Comparison of ENCODE assay signal across 8 mouse cellular contexts in the genomic region with DNA sequence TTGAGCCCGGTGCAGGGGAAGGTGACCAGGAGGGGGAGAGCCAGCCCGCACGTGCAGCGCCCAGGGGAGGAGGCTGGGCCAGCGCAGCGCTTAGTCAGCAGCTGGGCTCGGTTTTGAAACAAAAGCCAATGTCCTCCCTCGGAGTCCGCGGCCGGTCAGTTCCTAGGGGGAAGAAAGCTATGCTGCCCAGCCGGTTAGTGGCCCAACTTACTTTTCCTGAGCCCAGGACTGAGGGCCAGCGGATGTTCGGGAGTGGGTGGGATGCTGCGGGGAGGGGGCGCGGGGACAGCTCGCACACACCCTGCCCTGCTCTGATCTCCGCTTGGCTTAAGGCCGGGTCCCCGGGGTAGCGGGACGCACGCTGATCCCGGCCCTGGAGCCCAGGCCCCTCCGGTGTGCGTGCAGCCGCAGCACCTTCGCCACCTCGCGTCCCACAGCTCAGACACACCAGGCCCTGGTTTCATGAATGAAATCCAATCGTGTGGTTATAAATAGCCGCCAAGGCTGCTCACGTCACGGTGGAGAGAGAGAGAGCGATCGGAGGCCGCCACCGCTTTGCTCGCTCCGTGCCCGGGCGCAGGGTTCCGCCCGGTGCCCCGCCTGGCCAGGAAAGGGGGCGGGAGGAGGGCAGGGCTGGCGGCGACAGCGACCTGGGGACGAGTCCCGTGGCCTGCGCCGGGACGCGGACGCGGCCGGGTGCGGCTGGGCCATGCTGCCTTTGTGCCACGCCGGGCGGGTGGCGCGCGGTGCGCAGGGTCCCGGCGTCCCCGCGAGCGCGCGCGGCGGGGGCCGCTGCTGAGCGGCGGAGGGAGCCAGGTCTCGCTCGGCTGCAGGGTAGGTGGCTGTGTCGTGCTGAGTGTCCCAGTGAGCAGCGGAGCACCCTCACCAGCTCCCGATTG. TPM values are rescaled to one million over a fixed set of nuclear protein-coding genes. Genes with fewer than 3 reads are reported as not detected.
A peak's percentile ranks its signal among the peaks of the same experiment; 100 is the strongest.
DNase-seq lines count a peak whose midpoint lies in the region; ATAC-seq and TF ChIP-seq lines count a peak whose summit lies in the region.

A gene (minus strand): TSS at position 557 of the 899 bp plus-strand sequence.

- WGBS in embryonic facial prominence, embryonic 10.5 days: under 1% methylated on average over 84 of the region's 84 CpGs
- under 1% methylated on average over 83 of the region's 84 CpGs for WGBS in kidney, adult 2 months
- 0% methylated on average over 78 of the region's 84 CpGs for WGBS in limb, embryonic 11.5 days
- WGBS in midbrain, embryonic 12.5 days: under 1% methylated on average over 71 of the region's 84 CpGs

- H3K9me3 ChIP-seq in embryonic facial prominence, embryonic 10.5 days: peaks cover 4% of the 10 kb centered on the region; the same call in 1 of the 2 replicates
- H3K9me3 ChIP-seq in limb, embryonic 11.5 days (ENCODE audit: control insufficient read depth, low read length): no peaks in the 10 kb centered on the region
- 0 out of 2 replicates have a peak, but pooled peaks cover 3% of the 10 kb centered on the region for H3K9me3 ChIP-seq in midbrain, embryonic 12.5 days

- H3K9ac ChIP-seq in limb, embryonic 11.5 days (ENCODE audit: low read length): peak within 1 kb of the TSS; percentile 96
- H3K9ac ChIP-seq in midbrain, embryonic 12.5 days (replicated peaks): peak within 1 kb of the TSS; percentile 88

- no peak for TF ChIP-seq CTCF in kidney, adult 2 months (conservative IDR thresholded peaks at IDR 0.05; ENCODE audit: insufficient read depth, insufficient read length, low read depth, low read length)

- peak within 1 kb of the TSS; percentile 99 for H3K27ac ChIP-seq in embryonic facial prominence, embryonic 10.5 days (replicated peaks)
- peak within 1 kb of the TSS; percentile 93 for H3K27ac ChIP-seq in kidney, adult 2 months (ENCODE audit: insufficient read depth, low read depth, low read length)
- H3K27ac ChIP-seq in limb, embryonic 11.5 days (replicated peaks; ENCODE audit: low read depth, low read length): peak within 1 kb of the TSS; percentile 98
- peak within 1 kb of the TSS; percentile 95 for H3K27ac ChIP-seq in midbrain, embryonic 12.5 days (replicated peaks)

- peak; percentile 86 for ATAC-seq in limb, embryonic 11.5 days (ENCODE audit: insufficient number of reproducible peaks, low FRiP score, low TSS enrichment, low read depth)
- peak; percentile 93 for ATAC-seq in midbrain, embryonic 12.5 days (ENCODE audit: low FRiP score, low read depth)

- TF ChIP-seq POLR2A in kidney, adult 2 months (IDR thresholded peaks at IDR 0.05; ENCODE audit: low read depth, low read length): no peak

- peak; percentile 95 for DNase-seq in adrenal gland, postnatal 10 days
- peak; percentile 86 for DNase-seq in embryonic facial prominence, embryonic 10.5 days (ENCODE audit: low spot score)
- peak; percentile 89 to 93 for DNase-seq in heart, adult 18-20 months
- DNase-seq in kidney, adult 2 months: peak; percentile 90
- peak; percentile 86 for DNase-seq in limb, embryonic 11.5 days (ENCODE audit: low spot score)
- peak; percentile 68 for DNase-seq in right cerebral cortex, postnatal 4 days
- peak; percentile 78 to 79 for DNase-seq in urinary bladder, postnatal 4 days (ENCODE audit: low spot score in 2 of 2)

- H3K4me2 ChIP-seq in limb, embryonic 11.5 days (ENCODE audit: low read depth, severe bottlenecking): peak within 1 kb of the TSS; percentile 79
- H3K4me2 ChIP-seq in midbrain, embryonic 12.5 days (replicated peaks): peak within 1 kb of the TSS; percentile 81

- H3K27me3 ChIP-seq in embryonic facial prominence, embryonic 10.5 days (replicated peaks; ENCODE audit: low read depth, poor library complexity, severe bottlenecking): no peaks in the 10 kb centered on the region
- no peaks in the 10 kb centered on the region for H3K27me3 ChIP-seq in kidney, adult 2 months (replicated peaks; ENCODE audit: control insufficient read depth, insufficient read depth, low read length)
- H3K27me3 ChIP-seq in limb, embryonic 11.5 days (ENCODE audit: control insufficient read depth, insufficient read depth, low read length): no peaks in the 10 kb centered on the region
- no peaks in the 10 kb centered on the region for H3K27me3 ChIP-seq in midbrain, embryonic 12.5 days

- H3K4me1 ChIP-seq in embryonic facial prominence, embryonic 10.5 days: peaks cover 26% of the 10 kb centered on the region
- peaks cover 24% of the 10 kb centered on the region for H3K4me1 ChIP-seq in kidney, adult 2 months (ENCODE audit: control insufficient read depth, insufficient read depth, low read length)
- no peaks in the 10 kb centered on the region for H3K4me1 ChIP-seq in limb, embryonic 11.5 days (ENCODE audit: control insufficient read depth, insufficient read depth, low read length)
- peaks cover 14% of the 10 kb centered on the region; the same call in 1 of the 2 replicates for H3K4me1 ChIP-seq in midbrain, embryonic 12.5 days

- H3K36me3 ChIP-seq in embryonic facial prominence, embryonic 10.5 days (replicated peaks): peaks cover 39% of the 10 kb centered on the region
- no peaks in the 10 kb centered on the region for H3K36me3 ChIP-seq in kidney, adult 2 months (ENCODE audit: control insufficient read depth, insufficient read depth, low read length)
- peaks cover 4% of the 10 kb centered on the region; the same call in 1 of the 2 replicates for H3K36me3 ChIP-seq in limb, embryonic 11.5 days (ENCODE audit: control insufficient read depth, insufficient read depth, low read length)
- peaks cover 13% of the 10 kb centered on the region; the same call in 1 of the 2 replicates for H3K36me3 ChIP-seq in midbrain, embryonic 12.5 days

- H3K4me3 ChIP-seq in embryonic facial prominence, embryonic 10.5 days: peak within 1 kb of the TSS; percentile 90
- H3K4me3 ChIP-seq in kidney, adult 2 months (ENCODE audit: insufficient read depth, low read depth, low read length): peak within 1 kb of the TSS; percentile 81
- peak within 1 kb of the TSS; percentile 75 for H3K4me3 ChIP-seq in limb, embryonic 11.5 days (ENCODE audit: low read depth, low read length)
- peak within 1 kb of the TSS; percentile 78 for H3K4me3 ChIP-seq in midbrain, embryonic 12.5 days

RNA-seq across cellular contexts. Expression of the gene that starts here (rescaled TPM):
- 1 to 10 TPM; 2.5 to 4.4 TPM for total RNA-seq in adrenal gland, postnatal 10 days (2021)
- 1.2 and 1.4 TPM in 2 replicates for polyA plus RNA-seq in embryonic facial prominence, embryonic 10.5 days (2016; fragmentation: Nextera tagmentation; extraction: Ambion mirVana)
- total RNA-seq in heart, adult 18-20 months (2021): under 1 TPM; 0.72 to 0.85 TPM
- 0.94 and 1.1 TPM in 2 replicates for polyA plus RNA-seq in kidney, adult 2 months (2012; rRNA removed)
- polyA plus RNA-seq in limb, embryonic 11.5 days (2014; fragmentation: Nextera tagmentation; extraction: Ambion mirVana): 2.2 and 2.3 TPM in 2 replicates
- polyA plus RNA-seq in midbrain, embryonic 12.5 days (2016; fragmentation: Nextera tagmentation; extraction: Ambion mirVana): 1.1 and 1.3 TPM in 2 replicates

Comparison
In these comparisons a context has a peak if more than half of its experiments do, and no peak if none do; other contexts are left out.
1. Peak in every context shown above with its lines: DNase-seq, ATAC-seq, H3K4me3 ChIP-seq and H3K27ac ChIP-seq.
2. Peak in DNase-seq in heart, adult 18-20 months; RNA of the gene not detected or under 1 TPM.